Comparison of ENCODE assay signal across 9 mouse cellular contexts in the genomic region with DNA sequence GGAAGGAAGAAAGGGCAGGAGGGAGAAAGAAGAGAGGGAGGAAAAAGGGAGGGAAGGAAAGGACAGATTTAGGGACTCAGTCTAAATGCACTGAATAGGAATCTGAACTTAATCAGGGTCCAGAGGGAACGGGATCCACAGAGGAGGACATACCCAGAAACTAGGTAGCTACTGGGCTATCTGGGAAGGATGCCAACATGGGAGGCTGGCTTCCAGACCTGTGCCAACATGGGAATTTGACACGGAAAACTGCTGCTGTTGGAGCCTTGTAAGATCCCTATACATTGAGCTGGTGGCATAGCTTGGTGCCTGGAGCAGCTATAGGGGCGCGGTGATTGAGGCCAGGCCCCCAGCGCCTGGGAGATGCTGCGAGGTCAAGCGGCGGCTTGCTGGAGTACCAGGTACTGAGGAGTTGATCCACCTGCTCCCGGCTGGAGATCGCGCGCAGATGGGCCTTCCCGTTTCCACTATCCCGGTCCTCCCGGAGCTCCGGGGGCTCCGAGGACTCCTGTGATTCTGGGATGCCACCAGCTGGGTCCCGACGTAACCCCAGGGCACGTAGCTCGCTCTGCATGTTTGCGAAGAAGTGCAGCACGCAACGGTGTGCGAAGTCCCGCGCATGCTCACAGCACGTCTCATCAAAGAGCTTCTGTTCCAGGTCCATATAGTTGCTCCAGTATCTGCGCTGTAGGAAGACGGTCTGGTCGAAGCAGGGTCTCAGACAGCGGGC. TPM values are rescaled to one million over a fixed set of nuclear protein-coding genes. Genes with fewer than 3 reads are reported as not detected.
DNase-seq lines count a peak whose midpoint lies in the region; ATAC-seq and TF ChIP-seq lines count a peak whose summit lies in the region.
"Had no signal": no experiment of that assay in that cellular context is flagged by ENCODE, and none has a peak within 500 bp of the region (broad histone marks: within the 10 kb centered on the region; RNA-seq: fewer than 3 reads in every experiment).

No protein-coding gene starts in this region.

- no peaks in the 10 kb centered on the region for H3K36me3 ChIP-seq in lung, postnatal 0 days (ENCODE audit: insufficient read depth, low read length)
- no peaks in the 10 kb centered on the region for H3K36me3 ChIP-seq in intestine, embryonic 14.5 days (ENCODE audit: control insufficient read depth, insufficient read depth, low read length)
- H3K36me3 ChIP-seq in neural tube, embryonic 14.5 days (ENCODE audit: control insufficient read depth, insufficient read depth, low read length) = no peaks in the 10 kb centered on the region

- no peaks in the 10 kb centered on the region for H3K4me1 ChIP-seq in lung, postnatal 0 days (ENCODE audit: insufficient read depth, low read depth, low read length)
- peaks cover 3% of the 10 kb centered on the region; the same call in 1 of the 2 replicates for H3K4me1 ChIP-seq in intestine, embryonic 14.5 days (replicated peaks; ENCODE audit: control insufficient read depth, insufficient read depth, low read length)
- no peaks in the 10 kb centered on the region for H3K4me1 ChIP-seq in neural tube, embryonic 14.5 days (ENCODE audit: control insufficient read depth, insufficient read depth, low read length)

- peak; percentile 51 for DNase-seq in adrenal gland, postnatal 10 days
- no peak for DNase-seq in adrenal gland, postnatal 25 days
- DNase-seq in lung, postnatal 0 days (ENCODE audit: low spot score) = no peak
- DNase-seq in lung, postnatal 14 days = no peak
- DNase-seq in intestine, embryonic 14.5 days (ENCODE audit: low spot score) = no peak
- no peak for DNase-seq in layer of hippocampus, postnatal 36 days
- DNase-seq in frontal cortex, postnatal 10 days (ENCODE audit: low spot score in 2 of 2) = no peak

- H3K27ac ChIP-seq in lung, postnatal 0 days (ENCODE audit: low read length) = no peak overlapping the region
- no peak overlapping the region for H3K27ac ChIP-seq in intestine, embryonic 14.5 days (ENCODE audit: low read depth)
- no peak overlapping the region for H3K27ac ChIP-seq in neural tube, embryonic 14.5 days (ENCODE audit: low read depth, low read length)

- TF ChIP-seq CTCF in lung, postnatal 0 days (IDR thresholded peaks at IDR 0.05) = no peak

- no peak overlapping the region for H3K4me3 ChIP-seq in lung, postnatal 0 days (ENCODE audit: low read depth, low read length)
- peak overlapping the region; percentile 14; the same call in 1 of the 2 replicates for H3K4me3 ChIP-seq in intestine, embryonic 14.5 days (ENCODE audit: low read depth, low read length)
- peak overlapping the region; percentile 22 for H3K4me3 ChIP-seq in neural tube, embryonic 14.5 days (ENCODE audit: low read depth, low read length)

- 23% methylated on average over 32 of the region's 32 CpGs for WGBS in lung, postnatal 0 days
- WGBS in intestine, embryonic 14.5 days = 25% methylated on average over 32 of the region's 32 CpGs
- WGBS in neural tube, embryonic 14.5 days = 23% methylated on average over 32 of the region's 32 CpGs

- H3K9me3 ChIP-seq in lung, postnatal 0 days (ENCODE audit: low read length) = no peaks in the 10 kb centered on the region
- no peaks in the 10 kb centered on the region for H3K9me3 ChIP-seq in intestine, embryonic 14.5 days (ENCODE audit: control insufficient read depth, low read length)
- no peaks in the 10 kb centered on the region for H3K9me3 ChIP-seq in neural tube, embryonic 14.5 days (ENCODE audit: control insufficient read depth, low read length)

- no peak for TF ChIP-seq EP300 in lung, postnatal 0 days (IDR thresholded peaks at IDR 0.05)

- 0 out of 2 replicates have a peak, but pooled peaks cover 4% of the 10 kb centered on the region for H3K27me3 ChIP-seq in lung, postnatal 0 days (replicated peaks; ENCODE audit: insufficient read depth, low read length)
- H3K27me3 ChIP-seq in intestine, embryonic 14.5 days (replicated peaks; ENCODE audit: control insufficient read depth, insufficient read depth, low read length) = 0 out of 2 replicates have a peak, but pooled peaks cover 4% of the 10 kb centered on the region
- H3K27me3 ChIP-seq in neural tube, embryonic 14.5 days (ENCODE audit: control insufficient read depth, insufficient read depth, low read length) = 0 out of 2 replicates have a peak, but pooled peaks cover 2% of the 10 kb centered on the region

- no peak for ATAC-seq in lung, postnatal 0 days
- no peak for ATAC-seq in intestine, embryonic 14.5 days (replicated peaks; ENCODE audit: low FRiP score, low TSS enrichment, low read depth)
- ATAC-seq in neural tube, embryonic 14.5 days (ENCODE audit: low read depth) = peak; percentile 38

- H3K4me2 ChIP-seq in lung, postnatal 0 days (replicated peaks; ENCODE audit: low read depth, low read length) = peak overlapping the region; percentile 34
- peak overlapping the region; percentile 41 for H3K4me2 ChIP-seq in intestine, embryonic 14.5 days (ENCODE audit: low read length)
- peak overlapping the region; percentile 40 for H3K4me2 ChIP-seq in neural tube, embryonic 14.5 days (ENCODE audit: low read depth, low read length)

- H3K9ac ChIP-seq in lung, postnatal 0 days (replicated peaks; ENCODE audit: low read depth) = no peak overlapping the region
- H3K9ac ChIP-seq in intestine, embryonic 14.5 days (ENCODE audit: low read length) = no peak overlapping the region
- peak overlapping the region; percentile 18; the same call in 1 of the 2 replicates for H3K9ac ChIP-seq in neural tube, embryonic 14.5 days (replicated peaks; ENCODE audit: low read depth, low read length)

RNA-seq across cellular contexts. Expression of a gene that starts 6.1 kb away (rescaled TPM):
- total RNA-seq in adrenal gland, postnatal 10 days (2021) = not detected
- not detected in 2 replicates for total RNA-seq in adrenal gland, postnatal 25 days (2021)
- polyA plus RNA-seq in lung, postnatal 0 days (2015; fragmentation: Nextera tagmentation; extraction: Ambion mirVana) = not detected in 2 replicates
- not detected in 2 replicates for polyA plus RNA-seq in intestine, embryonic 14.5 days (2014; fragmentation: Nextera tagmentation; extraction: Ambion mirVana)
- polyA plus RNA-seq in neural tube, embryonic 14.5 days (2014; fragmentation: Nextera tagmentation; extraction: Ambion mirVana) = 0.33 TPM in 1 of 2 replicates, not detected in the other
- not detected for total RNA-seq in layer of hippocampus, postnatal 36 days (2021)
- total RNA-seq: neutrophil, adult 5-6 weeks had no signal

RNA-seq across cellular contexts. Expression of a gene that starts 7.4 kb away (rescaled TPM):
- not detected for total RNA-seq in adrenal gland, postnatal 10 days (2021)
- total RNA-seq in adrenal gland, postnatal 25 days (2021) = not detected in 2 replicates
- polyA plus RNA-seq in lung, postnatal 0 days (2015; fragmentation: Nextera tagmentation; extraction: Ambion mirVana) = not detected in 2 replicates
- polyA plus RNA-seq in intestine, embryonic 14.5 days (2014; fragmentation: Nextera tagmentation; extraction: Ambion mirVana) = not detected in 2 replicates
- polyA plus RNA-seq in neural tube, embryonic 14.5 days (2014; fragmentation: Nextera tagmentation; extraction: Ambion mirVana) = not detected in 2 replicates
- not detected for total RNA-seq in layer of hippocampus, postnatal 36 days (2021)
- total RNA-seq: neutrophil, adult 5-6 weeks had no signal

RNA-seq across cellular contexts. Expression of a gene that starts 13.4 kb away (rescaled TPM):
- total RNA-seq in adrenal gland, postnatal 10 days (2021) = 1 to 10 TPM; 3.5 to 4.9 TPM
- total RNA-seq in adrenal gland, postnatal 25 days (2021) = 5.5 TPM in 2 replicates
- 7.6 and 8.1 TPM in 2 replicates for polyA plus RNA-seq in lung, postnatal 0 days (2015; fragmentation: Nextera tagmentation; extraction: Ambion mirVana)
- 2.5 and 3.1 TPM in 2 replicates for polyA plus RNA-seq in intestine, embryonic 14.5 days (2014; fragmentation: Nextera tagmentation; extraction: Ambion mirVana)
- 0.28 and 0.58 TPM in 2 replicates for polyA plus RNA-seq in neural tube, embryonic 14.5 days (2014; fragmentation: Nextera tagmentation; extraction: Ambion mirVana)
- 1 to 10 TPM; 4.0 to 4.2 TPM for total RNA-seq in layer of hippocampus, postnatal 36 days (2021)

RNA-seq across cellular contexts. Expression of a gene that starts 27.1 kb away (rescaled TPM):
- total RNA-seq in adrenal gland, postnatal 10 days (2021) = 10 to 100 TPM; 13.6 to 19.4 TPM
- 13.0 and 13.9 TPM in 2 replicates for total RNA-seq in adrenal gland, postnatal 25 days (2021)
- 1.5 and 2.2 TPM in 2 replicates for polyA plus RNA-seq in lung, postnatal 0 days (2015; fragmentation: Nextera tagmentation; extraction: Ambion mirVana)
- 8.6 and 9.1 TPM in 2 replicates for polyA plus RNA-seq in intestine, embryonic 14.5 days (2014; fragmentation: Nextera tagmentation; extraction: Ambion mirVana)
- polyA plus RNA-seq in neural tube, embryonic 14.5 days (2014; fragmentation: Nextera tagmentation; extraction: Ambion mirVana) = 12.1 and 14.4 TPM in 2 replicates
- total RNA-seq in layer of hippocampus, postnatal 36 days (2021) = 100 to 1,000 TPM; 174 to 190 TPM
